Mouse (Mus musculus): Measurements from ENCODE around the gene Lhfpl2.

GRCm38 (mm10) chr13:94094176-94094575, 36.6 kb downstream of the Lhfpl2 start:
- TF ChIP-seq POLR2A (IDR thresholded peaks at IDR 0.05; ENCODE audit: insufficient read length, low read depth) (no peak), E2F4 (IDR thresholded peaks at IDR 0.05; ENCODE audit: insufficient read depth) (no peak), USF1 (IDR thresholded peaks at IDR 0.05; ENCODE audit: low read depth) (no peak), MAX (IDR thresholded peaks at IDR 0.05; ENCODE audit: low read depth) (no peak), TCF12 (IDR thresholded peaks at IDR 0.05; ENCODE audit: insufficient read depth, poor library complexity, severe bottlenecking) (no peak), REST (IDR thresholded peaks at IDR 0.05; ENCODE audit: insufficient read depth, insufficient read length) (no peak), CEBPB (IDR thresholded peaks at IDR 0.05; ENCODE audit: insufficient read depth, poor library complexity, severe bottlenecking) (peak; percentile 83), MYOD1 (IDR thresholded peaks at IDR 0.05; ENCODE audit: control insufficient read depth in 1 of 3, insufficient read length in 2 of 3, low read depth in 2 of 3) (no peak), TCF3 (IDR thresholded peaks at IDR 0.05; ENCODE audit: insufficient read length, low read depth) (no peak), MYOG (IDR thresholded peaks at IDR 0.05; ENCODE audit: control insufficient read depth in 1 of 3, insufficient read depth in 1 of 3, insufficient read length in 2 of 3, low read depth in 2 of 3) (no peak), SRF (IDR thresholded peaks at IDR 0.05; ENCODE audit: control insufficient read depth, insufficient read length, low read depth) (no peak)
